Mouse (Mus musculus) CD4-positive, CD25-positive, alpha-beta regulatory T cell, adult 4 months (primary cell): ENCODE results near the gene Atxn3. TPM values are rescaled to one million over a fixed set of nuclear protein-coding genes. Genes with fewer than 3 reads are reported as not detected.
A peak's percentile ranks its signal among the peaks of the same experiment; 100 is the strongest.
"Not testable (repeated sequence)": the region's sequence is repeated elsewhere in the genome, so short reads cannot be mapped to it uniquely, and the experiment has no call there.

Source experiments
- ATAC-seq: one replicate; pipeline ENCODE4 v1.8.0; 2017
- polyA plus RNA-seq, 2 experiments: library from polyadenylated mRNA; unstranded; fragments of 100-300 nt; shearing (Covaris generic); gene quantifications; one replicate each; pipeline ENCODE4 v1.2.1; 2017

The Atxn3 gene
- 10 to 100 TPM; 17.7 to 18.8 TPM for polyA plus RNA-seq

- peak; percentile 98 for ATAC-seq
Observed at GRCm38 (mm10) chr12:101957942-101958544, at the start of gene Atxn3. Gene Atxn3, minus strand, starts transcription at chr12:101958246.

- no peak for ATAC-seq
Observed at GRCm38 (mm10) chr12:102000785-102001184, 42.7 kb upstream of the Atxn3 start.

- no peak for ATAC-seq
Observed at GRCm38 (mm10) chr12:101998929-101999328, 40.9 kb upstream of the Atxn3 start.

GRCm38 (mm10) chr12:101994576-101995467 is 36.8 kb upstream of the Atxn3 start:
- ATAC-seq: no peak

- ATAC-seq: no peak
Observed at GRCm38 (mm10) chr12:101987659-101988058, 29.6 kb upstream of the Atxn3 start.

- no peak for ATAC-seq
Observed at GRCm38 (mm10) chr12:101985110-101985509, 27.1 kb upstream of the Atxn3 start.

GRCm38 (mm10) chr12:101982977-101983376 is 24.9 kb upstream of the Atxn3 start:
- ATAC-seq: no peak

- no peak for ATAC-seq
Observed at GRCm38 (mm10) chr12:101981559-101981958, 23.5 kb upstream of the Atxn3 start.

GRCm38 (mm10) chr12:101980266-101980665 is 22.2 kb upstream of the Atxn3 start:
- no peak for ATAC-seq

GRCm38 (mm10) chr12:101979213-101979750 is 21.2 kb upstream of the Atxn3 start:
- ATAC-seq: no peak

- ATAC-seq: no peak
Observed at GRCm38 (mm10) chr12:101978588-101978987, 20.5 kb upstream of the Atxn3 start.

GRCm38 (mm10) chr12:101978162-101978561 is 20.1 kb upstream of the Atxn3 start:
- ATAC-seq: no peak

GRCm38 (mm10) chr12:101977404-101977915 is 19.4 kb upstream of the Atxn3 start:
- no peak for ATAC-seq

GRCm38 (mm10) chr12:101976651-101977403 is 18.8 kb upstream of the Atxn3 start:
- ATAC-seq: peak; percentile 10

GRCm38 (mm10) chr12:101975601-101976571 is 17.8 kb upstream of the Atxn3 start, which contains the start of gene Cpsf2:
Gene Cpsf2, plus strand, starts transcription at chr12:101975988.
- peak; percentile 85 for ATAC-seq

GRCm38 (mm10) chr12:101975167-101975600 is 17.1 kb upstream of the Atxn3 start:
- peak; percentile 4 for ATAC-seq

- no peak for ATAC-seq
Observed at GRCm38 (mm10) chr12:101974571-101974970, 16.5 kb upstream of the Atxn3 start.

GRCm38 (mm10) chr12:101972230-101972629 is 14.2 kb upstream of the Atxn3 start:
- no peak for ATAC-seq

GRCm38 (mm10) chr12:101971311-101971710 is 13.3 kb upstream of the Atxn3 start:
- peak; percentile 33 for ATAC-seq

- not testable (repeated sequence) for ATAC-seq
Observed at GRCm38 (mm10) chr12:101958960-101959780, 1.1 kb upstream of the Atxn3 start.
